Mouse (Mus musculus) G1E (cell line): ENCODE measurements around the gene Rin1.

Experiments
- CTCF ChIP-seq: IDR thresholded peaks from 2 replicates; pipeline ENCODE4 v1.5.1; 2012; ENCODE audit warnings: low read depth, low read length, inconsistent platforms, mixed read lengths
- GATA1 ChIP-seq: IDR thresholded peaks from 2 replicates; pipeline ENCODE4 v1.6.1; 2012; ENCODE audit warnings: borderline replicate concordance, low read length, inconsistent platforms, mixed read lengths
- GATA2 ChIP-seq: IDR thresholded peaks from 2 replicates; pipeline ENCODE4 v1.6.1; 2012; ENCODE audit warnings: low read depth, low read length, inconsistent platforms, borderline replicate concordance
- POLR2AphosphoS5 ChIP-seq: IDR thresholded peaks from 2 replicates; pipeline ENCODE4 v1.6.1; 2012; ENCODE audit warnings: low read depth, low read length, inconsistent platforms; ENCODE audit not compliant: insufficient replicate concordance
- TAL1 ChIP-seq: conservative IDR thresholded peaks from 2 replicates; pipeline ENCODE4 v1.6.1; 2012; ENCODE audit warnings: low read depth, low read length, inconsistent platforms, mixed read lengths

GRCm38 (mm10) chr19:5094746-5095417 is 44.6 kb downstream of the Rin1 start:
- no peak for TF ChIP-seq CTCF
- no peak for TF ChIP-seq GATA2
- TF ChIP-seq GATA1 = no peak
- no peak for TF ChIP-seq POLR2AphosphoS5
- no peak for TF ChIP-seq TAL1
